Mouse (Mus musculus): Measurements from ENCODE around the gene Nps. TPM values are rescaled to one million over a fixed set of nuclear protein-coding genes. Genes with fewer than 3 reads are reported as not detected.
"Not testable (repeated sequence)": the region's sequence is repeated elsewhere in the genome, so short reads cannot be mapped to it uniquely, and the experiment has no call there.

Nps gene
- not detected in 2 replicates for total RNA-seq (2014; fragmentation: Nextera tagmentation)
- total RNA-seq (2017) = not detected in 2 replicates

GRCm38 (mm10) chr7:135258053-135258753 lies at the start of gene Nps:
Gene Nps (plus strand): TSS chr7:135258703.
- ATAC-seq (replicated peaks; ENCODE audit: low FRiP score, low TSS enrichment, poor library complexity, severe bottlenecking) = not testable (repeated sequence)

- ATAC-seq (replicated peaks; ENCODE audit: low FRiP score, low TSS enrichment, poor library complexity, severe bottlenecking) = no peak
Measured at GRCm38 (mm10) chr7:135208947-135209567, 49.4 kb upstream of the Nps start.

- no peak for ATAC-seq (replicated peaks; ENCODE audit: low FRiP score, low TSS enrichment, poor library complexity, severe bottlenecking)
Measured at GRCm38 (mm10) chr7:135210296-135210695, 48.2 kb upstream of the Nps start.

GRCm38 (mm10) chr7:135210831-135211230 lies 47.7 kb upstream of the Nps start:
- ATAC-seq (replicated peaks; ENCODE audit: low FRiP score, low TSS enrichment, poor library complexity, severe bottlenecking) = no peak

- ATAC-seq (replicated peaks; ENCODE audit: low FRiP score, low TSS enrichment, poor library complexity, severe bottlenecking) = no peak
Measured at GRCm38 (mm10) chr7:135212505-135212904, 46.0 kb upstream of the Nps start.

GRCm38 (mm10) chr7:135221475-135221874 lies 37.0 kb upstream of the Nps start:
- no peak for ATAC-seq (replicated peaks; ENCODE audit: low FRiP score, low TSS enrichment, poor library complexity, severe bottlenecking)

GRCm38 (mm10) chr7:135226021-135226420 lies 32.5 kb upstream of the Nps start:
- no peak for ATAC-seq (replicated peaks; ENCODE audit: low FRiP score, low TSS enrichment, poor library complexity, severe bottlenecking)

GRCm38 (mm10) chr7:135237152-135237551 lies 21.4 kb upstream of the Nps start:
- ATAC-seq (replicated peaks; ENCODE audit: low FRiP score, low TSS enrichment, poor library complexity, severe bottlenecking) = no peak

GRCm38 (mm10) chr7:135239441-135239840 lies 19.1 kb upstream of the Nps start:
- ATAC-seq (replicated peaks; ENCODE audit: low FRiP score, low TSS enrichment, poor library complexity, severe bottlenecking) = no peak

- no peak for ATAC-seq (replicated peaks; ENCODE audit: low FRiP score, low TSS enrichment, poor library complexity, severe bottlenecking)
Measured at GRCm38 (mm10) chr7:135240006-135240405, 18.5 kb upstream of the Nps start.

- no peak for ATAC-seq (replicated peaks; ENCODE audit: low FRiP score, low TSS enrichment, poor library complexity, severe bottlenecking)
Measured at GRCm38 (mm10) chr7:135240636-135241035, 17.9 kb upstream of the Nps start.

- no peak for ATAC-seq (replicated peaks; ENCODE audit: low FRiP score, low TSS enrichment, poor library complexity, severe bottlenecking)
Measured at GRCm38 (mm10) chr7:135244171-135244880, 14.2 kb upstream of the Nps start.

GRCm38 (mm10) chr7:135246386-135246785 lies 12.1 kb upstream of the Nps start:
- ATAC-seq (replicated peaks; ENCODE audit: low FRiP score, low TSS enrichment, poor library complexity, severe bottlenecking) = no peak

- no peak for ATAC-seq (replicated peaks; ENCODE audit: low FRiP score, low TSS enrichment, poor library complexity, severe bottlenecking)
Measured at GRCm38 (mm10) chr7:135253249-135253648, 5.3 kb upstream of the Nps start.

GRCm38 (mm10) chr7:135254423-135254822 lies 4.1 kb upstream of the Nps start:
- ATAC-seq (replicated peaks; ENCODE audit: low FRiP score, low TSS enrichment, poor library complexity, severe bottlenecking) = no peak

- no peak for ATAC-seq (replicated peaks; ENCODE audit: low FRiP score, low TSS enrichment, poor library complexity, severe bottlenecking)
Measured at GRCm38 (mm10) chr7:135271011-135271410, 12.5 kb downstream of the Nps start.

- no peak for ATAC-seq (replicated peaks; ENCODE audit: low FRiP score, low TSS enrichment, poor library complexity, severe bottlenecking)
Measured at GRCm38 (mm10) chr7:135283212-135283611, 24.7 kb downstream of the Nps start.

- ATAC-seq (replicated peaks; ENCODE audit: low FRiP score, low TSS enrichment, poor library complexity, severe bottlenecking) = no peak
Measured at GRCm38 (mm10) chr7:135289976-135290375, 31.5 kb downstream of the Nps start.

- no peak for ATAC-seq (replicated peaks; ENCODE audit: low FRiP score, low TSS enrichment, poor library complexity, severe bottlenecking)
Measured at GRCm38 (mm10) chr7:135291646-135292236, 33.2 kb downstream of the Nps start.

- ATAC-seq (replicated peaks; ENCODE audit: low FRiP score, low TSS enrichment, poor library complexity, severe bottlenecking) = no peak
Measured at GRCm38 (mm10) chr7:135294498-135294897, 36.0 kb downstream of the Nps start.

All from megakaryocyte-erythroid progenitor cell, adult 5-6 weeks (primary cell).